Mouse (Mus musculus): ENCODE results near the gene Lrrc29.
A peak's percentile ranks its signal among the peaks of the same experiment; 100 is the strongest.

Gene Lrrc29

DNA sequence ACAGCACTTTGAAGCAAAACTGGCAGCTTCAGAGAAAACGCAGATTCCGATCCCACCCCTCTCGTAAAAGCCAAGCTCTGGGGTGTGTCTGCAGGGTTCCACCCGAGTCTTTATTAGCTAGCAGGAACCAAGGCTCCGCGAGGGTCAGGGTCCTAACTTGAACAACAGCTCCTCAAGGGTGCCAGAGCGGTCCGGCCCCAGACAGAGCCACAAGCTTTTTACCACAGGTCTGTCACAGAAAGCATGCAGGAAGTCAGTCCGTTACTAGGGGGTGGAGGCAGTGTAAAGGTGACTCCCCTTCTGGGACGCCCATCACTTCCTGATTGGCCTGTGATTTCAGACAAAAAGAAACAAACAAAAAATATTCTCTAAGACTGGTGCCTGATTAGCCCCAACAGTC lies 61.0 kb downstream of the Lrrc29 start:
- Histone ChIP-seq H3K4me1 (replicated peaks; ENCODE audit: low read depth, low read length) (peaks cover 80% of the 10 kb centered on the region), H3K36me3 (ENCODE audit: insufficient read depth, low read length) (no peaks in the 10 kb centered on the region), H3K9me3 (ENCODE audit: low read length) (0 out of 2 replicates have a peak, but pooled peaks cover 3% of the 10 kb centered on the region), H3K27me3 (ENCODE audit: insufficient read depth, low read length) (peaks cover 92% of the 10 kb centered on the region), H3K4me3 (replicated peaks; ENCODE audit: low read length) (peak overlapping the region; percentile 81)
- TF ChIP-seq POU5F1 (IDR thresholded peaks at IDR 0.05; ENCODE audit: borderline replicate concordance, low read length) (no peak), CTCF (conservative IDR thresholded peaks at IDR 0.05; ENCODE audit: low read length) (no peak), NANOG (IDR thresholded peaks at IDR 0.05; ENCODE audit: borderline replicate concordance, low read length) (no peak)

DNA sequence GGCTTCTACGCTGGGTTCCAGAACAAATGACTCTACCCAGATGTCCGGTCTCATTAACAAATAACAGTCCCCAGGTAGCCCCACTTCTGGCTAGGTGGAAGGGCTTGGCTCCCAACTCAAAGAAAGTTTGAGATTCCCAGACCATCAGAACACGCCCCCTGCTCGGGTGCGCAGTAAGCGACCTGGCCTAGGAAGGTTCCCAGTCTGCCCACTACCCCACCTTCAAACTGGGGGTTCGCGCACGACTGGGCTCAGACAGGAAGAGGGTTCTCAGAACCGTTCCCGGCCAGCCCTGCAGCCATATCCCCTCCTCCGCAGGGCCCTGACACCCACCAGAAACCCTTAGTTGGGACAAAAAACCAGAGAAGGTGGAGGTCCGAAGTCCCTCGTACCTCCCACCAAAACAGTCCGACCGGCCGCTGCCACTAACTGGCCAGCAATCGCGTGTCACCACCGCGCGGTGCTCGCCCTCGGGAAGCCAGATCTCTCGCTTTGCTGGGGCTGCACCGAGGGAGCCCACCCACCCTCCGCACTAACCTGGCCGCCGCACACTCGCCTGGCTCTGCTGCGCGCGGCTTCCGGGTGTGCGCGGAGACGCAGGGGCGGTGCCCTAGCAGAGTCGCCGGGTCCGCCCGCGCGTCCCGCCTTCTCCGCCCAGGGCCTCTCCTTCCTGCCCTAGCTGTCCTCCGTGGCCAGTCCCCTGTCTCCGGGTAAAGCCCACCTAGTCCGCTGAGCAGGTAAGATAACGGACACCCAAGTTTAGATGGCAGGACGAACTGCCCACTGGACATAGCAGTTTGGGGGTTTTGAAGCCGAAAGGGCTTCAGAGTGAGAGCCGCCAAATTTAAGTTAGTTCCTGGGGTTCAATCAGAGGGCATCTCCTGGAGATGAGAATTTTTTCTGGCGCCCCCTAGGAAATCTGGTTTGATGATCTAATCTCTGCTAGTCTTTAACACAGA lies 61.8 kb downstream of the Lrrc29 start, which contains the start of the genes Tradd and Fbxl8:
Gene Tradd, minus strand, starts transcription at position 586 of the 959 bp plus-strand sequence.
Gene Fbxl8, plus strand, starts transcription at position 625 of the 959 bp plus-strand sequence.
- no peak for TF ChIP-seq NANOG (IDR thresholded peaks at IDR 0.05; ENCODE audit: borderline replicate concordance, low read length)
- 0 out of 2 replicates have a peak, but pooled peaks have one; percentile 15 for TF ChIP-seq CTCF (conservative IDR thresholded peaks at IDR 0.05; ENCODE audit: low read length)
- Histone ChIP-seq H3K27me3 (ENCODE audit: insufficient read depth, low read length) (peaks cover 92% of the 10 kb centered on the region), H3K9me3 (ENCODE audit: low read length) (0 out of 2 replicates have a peak, but pooled peaks cover 3% of the 10 kb centered on the region), H3K36me3 (ENCODE audit: insufficient read depth, low read length) (no peaks in the 10 kb centered on the region), H3K4me3 (replicated peaks; ENCODE audit: low read length) (peak within 1 kb of the TSS; percentile 81), H3K4me1 (replicated peaks; ENCODE audit: low read depth, low read length) (peaks cover 80% of the 10 kb centered on the region)

DNA sequence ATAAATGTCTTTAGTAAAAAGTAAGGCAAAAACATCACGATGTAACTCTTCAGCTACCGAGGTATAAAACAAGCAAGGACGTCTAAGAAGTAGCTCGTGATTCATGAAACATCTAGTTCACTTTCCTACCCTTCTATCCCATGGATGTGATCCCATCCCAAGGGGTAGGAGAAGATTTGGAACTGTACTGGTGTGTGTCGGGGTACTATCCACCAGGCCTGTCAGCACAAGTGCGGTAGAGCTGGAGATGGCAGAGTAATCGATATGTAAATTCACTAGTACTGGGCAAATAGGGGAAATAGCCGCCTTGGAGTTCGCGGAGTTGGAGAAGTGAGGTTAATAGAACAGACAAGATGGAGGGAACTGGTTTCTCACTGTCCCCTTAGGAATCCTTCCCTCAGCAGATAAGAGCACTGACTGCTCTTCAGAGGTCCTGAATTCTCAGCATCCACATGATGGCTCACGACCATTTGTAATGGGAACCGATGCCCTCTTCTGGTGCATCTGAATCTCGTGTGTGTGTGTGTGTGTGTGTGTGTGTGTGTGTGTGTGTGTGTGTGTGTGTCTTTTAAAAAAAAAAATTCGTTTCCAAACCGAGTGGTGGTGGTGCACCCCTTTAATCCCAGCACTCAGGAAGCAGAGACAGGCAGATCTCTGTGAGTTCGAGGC lies 62.7 kb downstream of the Lrrc29 start:
- Histone ChIP-seq H3K4me3 (replicated peaks; ENCODE audit: low read length) (peak overlapping the region; percentile 81), H3K4me1 (replicated peaks; ENCODE audit: low read depth, low read length) (peaks cover 82% of the 10 kb centered on the region), H3K36me3 (ENCODE audit: insufficient read depth, low read length) (no peaks in the 10 kb centered on the region), H3K27me3 (ENCODE audit: insufficient read depth, low read length) (peaks cover 92% of the 10 kb centered on the region), H3K9me3 (ENCODE audit: low read length) (0 out of 2 replicates have a peak, but pooled peaks cover 3% of the 10 kb centered on the region)
- TF ChIP-seq POU5F1 (IDR thresholded peaks at IDR 0.05; ENCODE audit: borderline replicate concordance, low read length), result no peak
- no peak for TF ChIP-seq CTCF (conservative IDR thresholded peaks at IDR 0.05; ENCODE audit: low read length)
- TF ChIP-seq NANOG (IDR thresholded peaks at IDR 0.05; ENCODE audit: borderline replicate concordance, low read length), result no peak

All from E14TG2a.4 (cell line).